Mouse (Mus musculus) bone marrow, adult 2 months (tissue): ENCODE data around the gene Zfyve16.

Source experiments
- CTCF ChIP-seq: fragments of 200-500 bp; IDR thresholded peaks from 2 replicates; pipeline ENCODE4 v1.5.1; 2011; ENCODE audit warnings: low read length, control low read depth; ENCODE audit not compliant: control insufficient read depth, insufficient read depth
- POLR2A ChIP-seq: fragments of 200-500 bp; IDR thresholded peaks from 2 replicates; pipeline ENCODE4 v1.6.1; 2011; ENCODE audit warnings: low read depth, mild to moderate bottlenecking, control low read depth, low read length, borderline replicate concordance; ENCODE audit not compliant: control insufficient read depth

GRCm38 (mm10) chr13:92547093-92547492 is 16.4 kb upstream of the Zfyve16 start:
- no peak for TF ChIP-seq CTCF
- no peak for TF ChIP-seq POLR2A
